Mouse (Mus musculus) mature B cell (primary cell): ENCODE data around the gene Nlrp9a.
"Not testable (repeated sequence)": the region's sequence is repeated elsewhere in the genome, so short reads cannot be mapped to it uniquely, and the experiment has no call there.

Source experiments
- in situ Hi-C: fragments of 300-500 bp; cut with MboI; formaldehyde crosslinking; loops from 2 replicates; pipeline ENCODE4 v1.14.3; 2019

Gene Nlrp9a

GRCm38 (mm10) chr7:26534723-26535122 is at the start of gene Nlrp9a:
Nlrp9a (plus strand) TSS chr7:26535023.
- in situ Hi-C loops, result not testable (repeated sequence)

GRCm38 (mm10) chr7:26489514-26489913 is 45.3 kb upstream of the Nlrp9a start:
- in situ Hi-C loops, result not testable (repeated sequence)

DNA sequence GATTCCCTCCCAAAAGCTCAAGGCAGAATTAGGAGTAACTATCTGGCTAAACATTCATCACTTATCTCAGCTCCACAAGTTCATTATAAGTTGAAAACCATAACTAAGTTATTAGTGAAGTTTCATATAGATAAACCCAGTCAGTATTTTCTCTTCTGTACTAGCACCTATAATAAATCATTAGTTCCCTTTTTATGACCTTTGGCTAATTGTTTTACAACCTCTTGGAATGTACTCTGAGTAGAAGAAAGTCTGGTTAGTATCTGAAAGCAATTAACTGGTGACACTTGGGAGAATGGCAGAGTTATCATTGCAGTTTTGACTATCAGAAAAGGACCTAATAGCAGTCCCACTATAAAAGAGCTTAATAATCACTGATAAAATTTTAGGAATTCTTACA is 54.3 kb downstream of the Nlrp9a start:
- in situ Hi-C loops, result no loop called here

DNA sequence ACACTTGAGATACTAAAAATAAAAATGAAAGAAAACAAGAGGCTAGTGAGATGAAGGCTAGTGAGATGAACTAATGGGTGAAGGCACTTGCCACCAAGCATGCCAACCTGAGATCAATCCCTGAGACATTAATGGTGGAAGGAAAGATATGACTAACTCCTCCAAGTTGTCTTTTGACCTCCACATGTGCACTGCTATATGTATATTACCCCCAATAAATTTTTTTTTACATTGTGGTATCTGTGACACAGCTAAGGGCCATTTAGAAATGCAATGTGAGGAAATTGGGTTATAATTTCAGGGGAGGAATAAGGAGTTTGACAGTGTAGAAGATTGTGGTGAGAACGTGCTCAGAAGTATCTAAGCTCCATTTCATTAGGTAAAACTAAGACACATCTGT is 55.0 kb downstream of the Nlrp9a start:
- in situ Hi-C loops, result no loop called here

GRCm38 (mm10) chr7:26618364-26618763 is 83.5 kb downstream of the Nlrp9a start, which contains the start of gene Vmn1r185:
Vmn1r185 (minus strand) TSS chr7:26618464.
- in situ Hi-C loops, result not testable (repeated sequence)
